Mouse (Mus musculus) ES-Bruce4 (cell line): ENCODE results near the gene Fam126b.

Source experiments
- CTCF ChIP-seq: IDR thresholded peaks from one replicate; pipeline ENCODE4 v1.8.1; 2011; ENCODE audit warnings: low read depth, low read length
- EP300 ChIP-seq: IDR thresholded peaks from 2 replicates; pipeline ENCODE4 v1.6.1; 2011; ENCODE audit warnings: low read depth, low read length; ENCODE audit not compliant: insufficient read depth

GRCm38 (mm10) chr1:58616176-58616575 lies 30.1 kb upstream of the Fam126b start:
- TF ChIP-seq EP300 (no peak), CTCF (no peak)
